In genomic region chr13:48665656-48666597, GRCm38 (mm10) we compare ENCODE assay signal across 12 mouse cellular contexts. TPM values are rescaled to one million over a fixed set of nuclear protein-coding genes. Genes with fewer than 3 reads are reported as not detected.
DNase-seq lines count a peak whose midpoint lies in the region; ATAC-seq lines count a peak whose summit lies in the region.
"Had no signal": no experiment of that assay in that cellular context is flagged by ENCODE, and none has a peak within 500 bp of the region (broad histone marks: within the 10 kb centered on the region; RNA-seq: fewer than 3 reads in every experiment).

No protein-coding gene starts in this region.

- H3K9ac ChIP-seq in kidney, embryonic 14.5 days (ENCODE audit: low read depth, low read length): no peak overlapping the region
- no peak overlapping the region; the same call in 1 of the 2 replicates for H3K9ac ChIP-seq in limb, embryonic 12.5 days (replicated peaks)

- H3K36me3 ChIP-seq in kidney, embryonic 14.5 days (ENCODE audit: control insufficient read depth, insufficient read depth, low read length): no peaks in the 10 kb centered on the region
- no peaks in the 10 kb centered on the region for H3K36me3 ChIP-seq in limb, embryonic 12.5 days

- peaks cover 96% of the 10 kb centered on the region for H3K27me3 ChIP-seq in kidney, embryonic 14.5 days (ENCODE audit: control insufficient read depth, insufficient read depth, low read length)
- H3K27me3 ChIP-seq in limb, embryonic 12.5 days: peaks cover 99% of the 10 kb centered on the region

- no peak overlapping the region; the same call in 1 of the 2 replicates for H3K4me3 ChIP-seq in kidney, embryonic 14.5 days (ENCODE audit: low read length)
- peak overlapping the region; percentile 26 for H3K4me3 ChIP-seq in limb, embryonic 12.5 days (replicated peaks)

- no peak overlapping the region; the same call in 1 of the 2 replicates for H3K4me2 ChIP-seq in kidney, embryonic 14.5 days (replicated peaks; ENCODE audit: low read depth, low read length)
- H3K4me2 ChIP-seq in limb, embryonic 12.5 days: no peak overlapping the region

- H3K9me3 ChIP-seq in kidney, embryonic 14.5 days (ENCODE audit: control insufficient read depth, low read length): no peaks in the 10 kb centered on the region
- H3K9me3 ChIP-seq in limb, embryonic 12.5 days: no peaks in the 10 kb centered on the region

- DNase-seq in kidney, adult 18-20 months: peak; percentile 12
- DNase-seq in ZHBTc4 (ENCODE audit: low read depth, low spot score): peak; percentile 36
- peak; percentile 47 for DNase-seq in embryo, embryonic 9.5 days (ENCODE audit: extremely low spot score)
- no peak for DNase-seq in cerebellum, adult 11 months
- DNase-seq in left cerebral cortex, postnatal 14 days (ENCODE audit: low spot score in 2 of 2): no peak
- DNase-seq: gastrocnemius, postnatal 36 days; kidney, postnatal 14 days; lung, postnatal 4 days had no signal

- 2% methylated on average over 58 of the region's 58 CpGs for WGBS in kidney, embryonic 14.5 days
- under 1% methylated on average over 58 of the region's 58 CpGs for WGBS in limb, embryonic 12.5 days

- no peak overlapping the region for H3K27ac ChIP-seq in kidney, embryonic 14.5 days (ENCODE audit: low read depth, low read length)
- no peak overlapping the region for H3K27ac ChIP-seq in limb, embryonic 12.5 days

- peaks cover 20% of the 10 kb centered on the region; the same call in 1 of the 2 replicates for H3K4me1 ChIP-seq in kidney, embryonic 14.5 days (ENCODE audit: control insufficient read depth, insufficient read depth, low read length)
- peaks cover 45% of the 10 kb centered on the region for H3K4me1 ChIP-seq in limb, embryonic 12.5 days (replicated peaks)

- intact Hi-C loops in left cerebral cortex, postnatal 14 days (cut with DNase I): no loop called here

- no peak for ATAC-seq in kidney, embryonic 14.5 days (ENCODE audit: low FRiP score, low TSS enrichment)
- ATAC-seq in limb, embryonic 12.5 days (ENCODE audit: insufficient number of reproducible peaks, insufficient read depth, low FRiP score, low TSS enrichment, low read depth): no peak

RNA-seq across cellular contexts. Expression of gene Barx1, which starts 3.1 kb away (rescaled TPM):
- 0.46 TPM in 1 of 2 replicates, not detected in the other for polyA plus RNA-seq in kidney, embryonic 14.5 days (2014; fragmentation: Nextera tagmentation; extraction: Ambion mirVana)
- 2.7 and 4.8 TPM in 2 replicates for polyA plus RNA-seq in limb, embryonic 12.5 days (2016; fragmentation: Nextera tagmentation; extraction: Ambion mirVana)
- not detected for total RNA-seq in left cerebral cortex, postnatal 14 days (2021)
- total RNA-seq: gastrocnemius, postnatal 36 days; left cerebral cortex, postnatal 25 days; neutrophil, adult 5-6 weeks had no signal

RNA-seq across cellular contexts. Expression of gene Ptpdc1, which starts 40.5 kb away (rescaled TPM):
- 6.5 and 15.0 TPM in 2 replicates for polyA plus RNA-seq in kidney, embryonic 14.5 days (2014; fragmentation: Nextera tagmentation; extraction: Ambion mirVana)
- 20.1 and 21.1 TPM in 2 replicates for polyA plus RNA-seq in limb, embryonic 12.5 days (2016; fragmentation: Nextera tagmentation; extraction: Ambion mirVana)
- total RNA-seq in left cerebral cortex, postnatal 14 days (2021): 10 to 100 TPM; 22.7 to 25.5 TPM

Comparison
In these comparisons a context has a peak if more than half of its experiments do, and no peak if none do; other contexts are left out.
1. DNase-seq: peak in kidney, adult 18-20 months (single experiment), ZHBTc4 (single experiment) and embryo, embryonic 9.5 days (single experiment); none in cerebellum, adult 11 months (single experiment) and left cerebral cortex, postnatal 14 days (0 of 2).